Mouse (Mus musculus): Measurements from ENCODE around the gene Eya3.
"Not testable (repeated sequence)": the region's sequence is repeated elsewhere in the genome, so short reads cannot be mapped to it uniquely, and the experiment has no call there.

Gene Eya3

DNA sequence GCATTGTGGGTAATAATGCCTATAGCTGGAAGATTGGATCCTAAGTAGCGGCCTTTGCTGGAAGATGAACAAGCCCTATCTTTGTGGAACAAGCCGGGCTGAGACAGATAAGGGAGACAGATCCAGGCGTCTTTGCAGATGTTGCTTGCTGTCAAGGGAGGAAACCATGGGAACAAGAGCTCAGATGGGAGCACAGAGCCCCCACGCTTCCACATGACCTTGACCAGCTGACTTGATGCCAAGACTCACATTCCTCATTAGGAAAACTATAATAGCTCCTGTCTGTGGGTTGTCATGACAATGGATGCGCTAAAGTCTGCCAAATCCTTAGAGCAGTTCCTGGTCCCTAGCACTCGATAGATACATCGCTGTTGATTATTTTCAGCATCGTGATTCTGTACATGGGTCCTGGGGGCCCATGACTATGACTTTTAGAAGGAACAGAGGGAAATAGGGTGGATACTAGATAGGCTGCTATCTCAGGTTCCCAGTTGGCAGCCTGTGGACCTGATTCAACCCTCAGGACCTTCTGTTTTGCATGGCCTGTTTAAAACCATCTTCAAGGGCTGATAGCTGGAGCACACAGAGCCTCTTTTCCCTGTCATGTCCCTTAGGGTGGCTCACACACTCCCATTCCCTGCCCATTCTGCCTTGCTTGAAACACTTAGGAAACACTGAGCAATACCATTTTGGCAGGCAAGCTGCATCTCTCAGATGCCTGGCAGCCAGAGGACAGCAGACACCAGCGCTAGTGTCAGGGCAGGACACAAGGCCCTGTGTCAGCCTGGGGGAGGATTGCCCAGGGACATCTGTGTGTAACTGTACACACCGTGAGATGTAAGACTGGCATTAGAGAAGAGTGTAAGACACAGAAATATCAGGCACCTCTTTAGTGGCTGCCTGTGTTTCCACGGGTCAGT is 105.5 kb downstream of the Eya3 start:
- DNase-seq, result no peak

DNA sequence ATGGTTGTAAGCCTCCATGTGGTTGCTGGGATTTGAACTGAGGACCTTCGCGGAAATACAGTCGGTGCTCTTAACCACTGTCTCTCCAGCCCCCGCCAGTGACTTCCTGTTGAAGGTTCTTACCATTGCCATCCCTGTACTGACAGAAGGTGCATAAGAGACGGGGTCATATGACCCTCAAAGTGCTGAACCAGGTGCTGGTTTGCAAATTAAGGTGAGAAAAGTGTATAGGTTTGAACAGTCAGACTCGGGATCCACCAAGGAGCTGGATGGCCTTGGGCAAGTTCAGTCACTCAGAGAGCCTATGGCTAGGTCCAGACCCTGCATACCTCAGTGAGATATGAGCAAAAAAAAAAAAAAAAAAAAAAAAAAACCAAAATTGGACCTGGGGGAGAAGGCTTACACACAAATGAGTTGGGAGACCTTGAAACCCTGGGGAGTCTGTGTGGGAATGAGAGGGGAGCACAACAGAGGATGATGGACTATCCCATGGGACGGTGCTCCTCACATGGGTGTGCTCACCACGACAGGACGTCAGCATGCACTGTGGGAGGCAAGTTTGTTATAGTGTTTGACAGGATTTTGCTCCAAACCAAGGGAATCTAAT is 108.2 kb downstream of the Eya3 start:
- no peak for DNase-seq

- DNase-seq, result peak; percentile 48 to 72
These were observed 109.0 kb downstream of the Eya3 start for GRCm38 (mm10) chr4:132747664-132748259.

DNA sequence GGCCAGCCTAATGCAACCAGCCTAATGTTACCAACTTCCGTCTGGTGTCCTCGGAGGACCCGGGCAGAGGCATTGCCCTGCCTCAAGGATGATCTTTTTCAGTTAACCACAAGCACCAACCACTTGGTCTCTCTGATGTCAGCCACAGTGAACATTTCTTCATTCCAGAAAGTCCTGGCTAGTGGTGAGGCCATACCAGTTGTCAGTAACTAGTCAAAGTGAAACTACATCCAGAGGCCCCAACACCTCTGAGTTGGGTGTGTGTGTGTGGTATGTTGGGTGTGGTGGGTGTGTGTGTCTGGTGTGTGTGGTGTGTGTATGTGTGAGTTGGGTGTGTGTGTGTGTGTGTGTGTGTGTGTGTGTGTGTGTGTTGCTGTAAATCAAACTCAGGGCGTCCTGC is 110.0 kb downstream of the Eya3 start:
- no peak for DNase-seq

- DNase-seq, result no peak
These were observed 110.6 kb downstream of the Eya3 start for GRCm38 (mm10) chr4:132749258-132749982.

DNA sequence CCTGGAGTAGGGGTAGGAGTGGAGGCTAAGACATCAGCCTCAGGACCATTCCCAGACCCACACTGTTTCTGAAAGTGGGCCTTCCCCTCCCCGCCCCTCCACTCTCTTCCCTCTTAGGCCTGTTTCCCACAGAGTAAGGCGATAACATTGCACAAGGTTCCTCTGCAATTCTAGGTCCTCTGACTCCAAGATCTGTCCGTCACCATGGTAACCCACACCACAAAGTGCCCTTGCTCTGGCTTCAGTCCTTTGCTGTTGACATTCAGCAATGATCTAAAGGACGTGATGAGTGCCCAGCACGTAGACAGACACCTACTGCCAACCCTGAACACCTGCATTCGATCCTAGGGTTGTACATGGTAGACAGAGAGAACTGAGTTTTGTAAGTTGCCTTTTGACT is 114.2 kb downstream of the Eya3 start:
- no peak for DNase-seq

DNA sequence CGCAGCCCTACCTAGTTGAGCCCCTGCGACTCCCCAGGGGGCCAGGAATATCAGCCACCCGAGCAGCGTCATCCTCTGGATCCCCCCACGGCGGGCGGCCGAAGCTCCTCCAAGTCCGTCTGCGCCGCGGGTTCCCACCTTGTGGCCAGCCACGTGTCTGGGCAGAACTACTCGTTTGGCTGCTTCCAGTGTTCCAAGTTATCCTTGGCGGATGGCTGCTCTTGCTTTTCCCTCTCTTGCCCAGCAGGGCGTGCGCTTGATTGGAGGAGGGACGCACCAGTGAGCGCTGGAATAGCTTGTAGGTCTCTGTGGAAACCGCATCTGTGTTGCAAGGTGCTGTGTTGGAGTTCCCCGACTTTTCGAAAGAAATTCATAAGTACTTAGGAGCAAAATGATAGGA is 118.2 kb downstream of the Eya3 start, which contains the start of gene Smpdl3b:
Gene Smpdl3b (minus strand): TSS at position 279 of the 400 bp plus-strand sequence.
- DNase-seq, result peak; percentile 80 to 91

GRCm38 (mm10) chr4:132757633-132758351 is 119.0 kb downstream of the Eya3 start:
- no peak for DNase-seq

DNA sequence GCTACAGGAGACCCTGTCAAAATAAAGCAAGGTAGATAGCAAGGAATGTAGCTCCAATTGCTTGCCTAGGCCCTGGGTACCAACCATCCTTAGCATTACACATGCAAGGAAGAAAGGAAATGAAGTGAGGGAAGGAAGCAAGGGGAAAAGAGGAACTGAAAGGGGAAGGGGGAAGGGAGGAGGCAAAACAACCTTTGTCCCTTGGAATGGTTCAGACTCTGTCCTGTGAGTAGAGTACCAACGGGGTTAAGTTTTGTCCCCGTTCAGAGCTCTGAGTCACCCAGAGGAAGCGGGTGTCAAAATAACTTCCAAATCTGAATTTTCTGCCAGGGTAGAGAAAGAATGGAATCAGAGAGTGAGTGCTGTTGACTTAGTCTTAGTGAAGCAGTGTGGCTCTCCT is 121.5 kb downstream of the Eya3 start:
- no peak for DNase-seq

DNA sequence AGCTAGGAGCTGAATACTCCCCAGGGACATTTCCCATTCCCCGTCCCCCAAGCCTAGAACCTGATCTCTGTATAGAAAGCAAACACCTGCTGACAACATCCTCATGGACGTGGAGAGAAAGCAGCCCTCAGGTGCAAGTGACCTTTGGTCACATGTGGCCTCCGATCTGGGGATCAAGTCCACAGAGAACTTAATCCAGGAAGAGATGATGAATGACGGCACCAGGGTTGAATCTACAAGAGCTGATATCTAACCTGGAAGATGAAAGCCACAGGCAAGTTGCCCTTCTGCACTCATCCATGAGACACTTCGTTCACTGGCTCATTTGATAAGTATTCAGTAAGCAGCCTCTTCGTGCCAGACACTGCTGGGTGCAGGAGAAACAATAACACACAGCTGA is 123.8 kb downstream of the Eya3 start:
- DNase-seq, result no peak

DNA sequence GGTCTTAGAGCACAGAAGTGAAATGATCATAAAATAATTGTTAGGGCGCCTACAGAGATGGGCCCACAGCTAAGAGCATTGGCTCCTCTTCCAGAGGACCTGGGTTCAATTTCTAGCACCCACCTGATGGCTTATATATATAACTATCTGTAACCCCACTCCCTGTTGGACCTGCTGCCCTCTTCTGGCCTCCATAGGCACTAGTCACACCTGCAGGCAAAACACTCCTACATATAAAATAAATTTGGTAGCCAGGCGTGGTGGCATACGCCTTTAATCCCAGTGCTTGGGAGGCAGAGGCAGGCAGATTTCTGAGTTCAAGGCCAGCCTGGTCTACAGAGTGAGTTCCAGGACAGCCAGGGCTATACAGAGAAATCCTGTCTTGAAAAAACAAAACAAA is 124.3 kb downstream of the Eya3 start:
- not testable (repeated sequence) for DNase-seq

DNA sequence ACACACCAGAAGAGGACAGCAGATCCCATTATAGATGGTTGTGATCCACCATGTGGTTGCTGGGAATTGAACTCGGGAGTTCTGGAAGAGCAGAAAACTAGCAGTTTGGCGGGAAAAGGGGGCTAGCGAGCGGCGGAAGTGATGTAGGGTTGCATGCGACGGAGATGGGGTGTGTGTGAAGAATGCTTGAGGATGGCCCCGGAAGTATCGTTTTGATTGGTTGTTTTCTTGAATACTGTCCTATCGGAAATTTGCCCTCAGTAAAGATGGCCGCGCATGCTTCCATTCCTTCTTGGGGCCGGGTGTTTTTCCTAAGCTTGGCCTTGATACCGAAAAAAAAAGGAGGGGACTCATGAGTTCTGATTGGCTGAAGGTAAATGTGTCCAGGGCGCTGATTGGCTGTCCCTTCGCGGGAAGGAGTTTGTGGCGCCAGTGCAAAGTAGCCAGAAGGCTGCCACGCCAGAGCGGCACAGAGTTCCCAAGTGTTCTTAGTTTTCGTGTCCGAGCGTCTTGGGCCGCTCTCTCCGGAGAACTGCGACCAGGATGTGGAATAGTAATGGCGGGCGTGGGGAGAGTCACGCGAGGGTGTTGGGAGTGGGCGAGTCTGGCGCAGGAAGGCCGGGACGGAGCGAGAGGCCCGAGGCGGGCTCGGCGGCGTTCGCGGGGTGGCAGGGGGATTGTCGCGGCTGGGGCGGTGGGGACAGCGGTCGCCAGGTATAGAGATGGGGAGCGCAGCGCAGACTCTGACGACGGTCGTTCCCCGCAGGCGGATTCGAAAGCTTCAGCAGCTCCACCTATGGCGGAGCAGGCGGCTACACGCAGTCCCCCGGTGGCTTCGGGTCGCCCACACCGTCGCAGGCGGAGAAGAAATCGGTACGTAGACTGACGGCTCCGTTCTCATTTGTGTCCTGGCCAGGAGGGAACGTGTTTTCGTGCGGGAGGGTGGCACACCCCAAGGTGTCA is 129.4 kb downstream of the Eya3 start, which contains the start of gene Rpa2:
Gene Rpa2 (plus strand): TSS at position 419 of the 963 bp plus-strand sequence.
- DNase-seq, result peak; percentile 99 to 100

GRCm38 (mm10) chr4:132771776-132772175 is 133.0 kb downstream of the Eya3 start:
- DNase-seq, result no peak

All from kidney, postnatal 25 days (tissue).